Mouse (Mus musculus) heart, postnatal 0 days (tissue): ENCODE measurements around the gene B230217C12Rik. TPM values are rescaled to one million over a fixed set of nuclear protein-coding genes. Genes with fewer than 3 reads are reported as not detected.

ENCODE experiments used
- ATAC-seq: fragments of 200-750 bp; cut with Nextera tagmentation; 2 replicates; pipeline ENCODE4 v1.8.0; 2017; ENCODE audit warnings: low read depth, moderate number of reproducible peaks, moderate library complexity; ENCODE audit not compliant: insufficient read depth
- DNase-seq: peaks from one replicate; pipeline ENCODE4 v3.0.0-alpha.2; 2016; ENCODE audit warnings: low spot score
- H3K27ac ChIP-seq: fragments of 300-500 bp; sonication (generic); 2 replicates; pipeline ENCODE4 v1.5.1; 2014; ENCODE audit warnings: low read depth, mild to moderate bottlenecking
- H3K27me3 ChIP-seq: fragments of 300-500 bp; sonication (generic); 2 replicates; pipeline ENCODE4 v1.6.1; 2014; ENCODE audit warnings: low read length, mixed read lengths; ENCODE audit not compliant: control insufficient read depth, insufficient read depth
- H3K36me3 ChIP-seq: fragments of 300-500 bp; sonication (generic); replicated peaks from 2 replicates; pipeline ENCODE4 v1.6.1; 2014; ENCODE audit warnings: low read length, mixed read lengths; ENCODE audit not compliant: control insufficient read depth, insufficient read depth
- H3K4me1 ChIP-seq: fragments of 300-500 bp; sonication (generic); 2 replicates; pipeline ENCODE4 v1.6.1; 2014; ENCODE audit warnings: antibody characterized with exemption; ENCODE audit not compliant: control insufficient read depth, insufficient read depth
- H3K4me2 ChIP-seq: fragments of 300-500 bp; sonication (generic); 2 replicates; pipeline ENCODE4 v1.6.1; 2014; ENCODE audit warnings: low read depth, mild to moderate bottlenecking, low read length, moderate library complexity
- H3K4me3 ChIP-seq: fragments of 300-500 bp; sonication (generic); 2 replicates; pipeline ENCODE4 v1.5.1; 2014; ENCODE audit warnings: low read depth, low read length
- H3K9ac ChIP-seq: fragments of 300-500 bp; sonication (generic); replicated peaks from 2 replicates; pipeline ENCODE4 v1.6.1; 2014; ENCODE audit warnings: low read depth, low read length, mixed read lengths
- H3K9me3 ChIP-seq: fragments of 300-500 bp; sonication (generic); replicated peaks from 2 replicates; pipeline ENCODE4 v1.6.1; 2016; ENCODE audit warnings: low read length; ENCODE audit not compliant: control insufficient read depth
- CTCF ChIP-seq: IDR thresholded peaks from 2 replicates; pipeline ENCODE4 v1.5.1; 2016; ENCODE audit warnings: antibody characterized with exemption, control low read depth, low read depth
- EP300 ChIP-seq: IDR thresholded peaks from 2 replicates; pipeline ENCODE4 v1.6.1; 2016; ENCODE audit warnings: antibody characterized with exemption, low read depth
- WGBS: fragments of 180-500 bp; shearing (Covaris S2); extraction: QIAGEN DNeasy Blood & Tissue Kit; methylation state at CpG from one replicate; pipeline ENCODE4 v1.1.7; 2014; 5-methylcytosine and 5-hydroxymethylcytosine counted together
- polyA plus RNA-seq: library from polyadenylated mRNA; unstranded; fragments of >200 nt; fragmentation: Nextera tagmentation; extraction: Ambion mirVana; gene quantifications from 2 replicates; pipeline ENCODE4 v1.2.1, GENCODE M21; 2015
- total RNA-seq: library from RNA; depleted of rRNA; stranded (reverse); fragments of >200 nt; gene quantifications from 2 replicates; pipeline ENCODE4 v1.2.3, GENCODE M21; 2014; ENCODE audit warnings: low replicate concordance

Gene B230217C12Rik
- total and polyA plus RNA-seq, 2 experiments from 2014 or later, result 0.97 to 1.4 TPM

DNA sequence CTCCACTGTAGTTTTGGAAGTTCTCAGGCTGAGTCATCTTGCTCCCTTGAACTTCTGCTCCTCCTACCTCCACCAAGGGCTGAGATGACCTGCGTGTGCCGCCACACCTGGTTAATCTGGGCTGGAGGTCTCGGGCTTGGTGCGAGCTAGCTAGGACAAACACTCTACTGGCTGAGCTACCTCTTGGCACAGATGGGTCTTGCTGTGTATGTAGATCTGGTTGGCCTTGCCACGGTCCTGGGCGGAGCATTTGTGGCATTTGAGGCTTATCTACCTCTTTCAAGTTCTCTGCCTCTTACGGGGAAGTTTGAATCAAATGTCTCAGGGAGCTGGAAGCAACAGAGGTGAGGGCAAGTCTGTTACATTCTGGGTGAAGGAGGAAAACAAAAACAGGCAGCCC lies 30.2 kb upstream of the B230217C12Rik start:
- DNase-seq (no peak), ATAC-seq (no peak)
- H3K9me3 ChIP-seq, result no peaks in the 10 kb centered on the region
- peaks cover 28% of the 10 kb centered on the region for H3K36me3 ChIP-seq
- no peak overlapping the region for H3K27ac ChIP-seq
- no peak for TF ChIP-seq EP300
- TF ChIP-seq CTCF, result no peak
- no peak overlapping the region for H3K4me2 ChIP-seq
- WGBS, result 57% methylated on average over 7 of the region's 7 CpGs
- H3K27me3 ChIP-seq, result no peaks in the 10 kb centered on the region
- H3K4me3 ChIP-seq, result no peak overlapping the region
- peaks cover 68% of the 10 kb centered on the region for H3K4me1 ChIP-seq
- no peak overlapping the region for H3K9ac ChIP-seq

DNA sequence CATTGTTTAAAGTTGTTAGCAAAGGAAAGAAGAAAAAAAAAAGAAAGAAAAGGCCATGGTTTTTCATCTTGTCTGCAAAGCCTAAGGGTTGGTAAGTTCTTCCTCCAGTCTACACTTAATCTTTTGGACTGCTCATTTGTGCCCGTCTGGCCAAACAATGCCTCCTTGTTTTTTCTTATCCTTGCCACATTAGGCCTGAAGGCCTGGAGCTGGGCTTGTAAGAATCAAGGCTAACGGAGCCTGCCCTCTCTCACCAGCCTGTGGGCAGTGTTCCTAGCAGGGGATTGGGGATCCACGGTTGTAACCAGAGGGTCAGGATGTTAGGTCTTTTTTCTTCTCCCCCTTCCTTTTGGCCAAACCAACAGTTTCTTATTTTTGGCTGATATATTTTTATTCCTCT lies 29.6 kb upstream of the B230217C12Rik start:
- H3K4me3 ChIP-seq, result no peak overlapping the region
- 61% methylated on average over 3 of the region's 3 CpGs for WGBS
- H3K4me1 ChIP-seq, result peaks cover 63% of the 10 kb centered on the region
- no peak for DNase-seq
- H3K9me3 ChIP-seq, result no peaks in the 10 kb centered on the region
- no peak overlapping the region for H3K4me2 ChIP-seq
- TF ChIP-seq CTCF, result no peak
- TF ChIP-seq EP300, result no peak
- H3K27me3 ChIP-seq, result no peaks in the 10 kb centered on the region
- no peak overlapping the region for H3K9ac ChIP-seq
- no peak for ATAC-seq
- H3K36me3 ChIP-seq, result peaks cover 33% of the 10 kb centered on the region
- no peak overlapping the region for H3K27ac ChIP-seq

DNA sequence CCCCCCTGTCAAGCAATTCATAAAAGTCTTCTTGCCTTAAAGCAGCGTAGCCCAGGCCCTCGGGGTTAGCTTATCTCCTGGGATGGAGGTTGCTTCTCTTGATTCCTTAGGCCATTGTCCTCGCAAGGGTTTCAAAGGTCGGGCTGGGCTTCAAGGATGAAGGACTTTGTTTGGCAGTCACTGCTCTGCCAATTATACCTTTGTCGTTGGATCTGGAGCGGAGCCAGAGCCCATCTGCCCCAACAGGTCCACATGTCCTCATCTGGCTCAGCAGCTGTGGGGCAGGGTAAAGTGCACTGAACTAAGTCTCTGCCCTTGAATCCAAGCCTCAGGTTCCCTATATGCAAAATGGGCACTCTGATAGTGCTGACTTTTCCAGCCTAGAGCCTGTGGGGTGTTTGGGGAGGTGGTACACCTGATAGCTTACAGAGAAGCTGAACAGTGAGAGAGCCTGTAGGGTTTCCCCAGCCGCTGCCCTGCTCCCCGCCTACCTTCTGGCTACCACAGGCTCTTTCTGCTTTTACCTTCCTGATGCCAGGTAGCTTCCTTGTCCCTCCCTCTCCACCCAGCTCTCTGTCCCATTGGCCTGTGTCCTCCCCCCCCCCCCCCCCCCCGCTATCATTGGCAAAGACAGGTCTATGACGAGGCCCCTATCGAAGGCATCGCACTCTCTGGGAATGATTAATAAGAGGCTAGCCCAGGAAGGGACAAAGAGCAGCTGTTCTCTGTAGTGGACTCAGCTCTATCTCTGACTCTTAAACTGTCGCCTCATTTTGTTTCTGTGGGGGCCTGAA lies 28.8 kb upstream of the B230217C12Rik start:
- peaks cover 37% of the 10 kb centered on the region for H3K36me3 ChIP-seq

GRCm38 (mm10) chr11:97812491-97812921 lies 28.1 kb upstream of the B230217C12Rik start:
- no peaks in the 10 kb centered on the region for H3K9me3 ChIP-seq
- H3K4me2 ChIP-seq, result no peak overlapping the region
- peaks cover 31% of the 10 kb centered on the region for H3K36me3 ChIP-seq
- no peak for ATAC-seq
- no peak for DNase-seq
- H3K4me3 ChIP-seq, result no peak overlapping the region
- 62% methylated on average over 3 of the region's 3 CpGs for WGBS
- H3K9ac ChIP-seq, result no peak overlapping the region
- no peaks in the 10 kb centered on the region for H3K27me3 ChIP-seq
- TF ChIP-seq CTCF, result no peak
- no peak for TF ChIP-seq EP300
- no peak overlapping the region for H3K27ac ChIP-seq
- peaks cover 67% of the 10 kb centered on the region for H3K4me1 ChIP-seq

More for the DNA sequence above, 28.8 kb upstream of the B230217C12Rik start:
- Histone ChIP-seq H3K27me3 (no peaks in the 10 kb centered on the region), H3K4me1 (peaks cover 63% of the 10 kb centered on the region), H3K27ac (no peak overlapping the region), H3K4me2 (no peak overlapping the region), H3K9ac (no peak overlapping the region), H3K9me3 (no peaks in the 10 kb centered on the region), H3K4me3 (no peak overlapping the region)
- TF ChIP-seq EP300, result no peak
- TF ChIP-seq CTCF, result no peak
- no peak for ATAC-seq
- 53% methylated on average over 12 of the region's 13 CpGs for WGBS
- no peak for DNase-seq

DNA sequence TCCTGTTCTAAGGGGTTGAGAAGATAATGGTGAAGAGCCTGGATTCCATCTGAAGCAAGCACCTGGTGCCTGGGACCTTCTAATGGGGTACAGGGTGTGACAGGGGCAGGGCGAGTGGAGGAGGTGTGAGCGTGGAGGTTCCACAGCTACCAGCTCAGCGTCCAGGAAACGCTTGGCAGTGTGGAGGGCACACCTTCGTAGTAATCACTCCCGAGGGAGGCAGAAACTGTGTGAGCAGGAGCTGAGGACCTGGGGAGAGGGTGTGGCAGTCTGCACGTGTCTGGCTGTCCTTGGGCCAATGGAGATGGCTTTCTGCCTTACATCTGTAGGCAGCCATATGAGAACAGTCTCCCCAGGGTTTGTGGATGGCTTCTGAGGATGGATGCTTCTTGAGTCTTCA lies 27.5 kb upstream of the B230217C12Rik start:
- ATAC-seq, result no peak
- Histone ChIP-seq H3K9me3 (no peaks in the 10 kb centered on the region), H3K4me3 (no peak overlapping the region), H3K4me1 (peaks cover 70% of the 10 kb centered on the region), H3K4me2 (no peak overlapping the region), H3K27ac (no peak overlapping the region), H3K9ac (no peak overlapping the region), H3K27me3 (no peaks in the 10 kb centered on the region), H3K36me3 (peaks cover 31% of the 10 kb centered on the region)
- 50% methylated on average over 7 of the region's 7 CpGs for WGBS
- no peak for DNase-seq
- no peak for TF ChIP-seq EP300
- TF ChIP-seq CTCF, result no peak
